28 mouse cellular contexts compared by ENCODE assay signal in the genomic region with DNA sequence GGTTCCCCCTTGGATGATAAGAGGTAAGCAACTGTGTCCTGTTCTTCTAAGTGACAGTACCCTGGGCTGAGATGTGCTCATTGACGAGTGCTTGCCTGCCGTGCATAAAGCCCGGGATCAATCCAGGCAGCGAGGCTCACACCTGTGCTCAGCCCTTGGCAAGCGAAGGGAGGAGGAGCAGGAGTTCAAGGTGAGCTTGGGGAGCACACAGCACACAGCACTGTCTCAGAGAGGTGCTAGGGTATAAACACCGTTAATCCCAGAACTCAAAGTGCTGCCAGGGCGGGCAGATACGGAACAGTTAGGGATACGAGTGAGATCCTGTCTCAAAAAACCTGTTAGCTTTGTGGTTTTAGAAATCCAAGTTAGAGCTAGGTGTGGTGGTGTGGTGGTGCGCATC. TPM values are rescaled to one million over a fixed set of nuclear protein-coding genes. Genes with fewer than 3 reads are reported as not detected.
DNase-seq lines count a peak whose midpoint lies in the region; ATAC-seq and TF ChIP-seq lines count a peak whose summit lies in the region.
"Had no signal": no experiment of that assay in that cellular context is flagged by ENCODE, and none has a peak within 500 bp of the region (broad histone marks: within the 10 kb centered on the region; RNA-seq: fewer than 3 reads in every experiment).

No protein-coding gene starts in this region.

- no peaks in the 10 kb centered on the region for H3K9me3 ChIP-seq in forebrain, embryonic 10.5 days
- H3K9me3 ChIP-seq in forebrain, embryonic 11.5 days (ENCODE audit: control insufficient read depth, low read length): no peaks in the 10 kb centered on the region
- H3K9me3 ChIP-seq in hindbrain, embryonic 16.5 days (ENCODE audit: control insufficient read depth, low read length): no peaks in the 10 kb centered on the region
- H3K9me3 ChIP-seq in hindbrain, embryonic 11.5 days (ENCODE audit: control insufficient read depth, low read length): no peaks in the 10 kb centered on the region
- no peaks in the 10 kb centered on the region for H3K9me3 ChIP-seq in midbrain, postnatal 0 days (ENCODE audit: low read length)
- no peaks in the 10 kb centered on the region for H3K9me3 ChIP-seq in midbrain, embryonic 10.5 days (replicated peaks)
- H3K9me3 ChIP-seq: liver, embryonic 15.5 days; stomach, embryonic 15.5 days had no signal

- H3K36me3 ChIP-seq in forebrain, embryonic 10.5 days (replicated peaks): peaks cover 23% of the 10 kb centered on the region
- no peaks in the 10 kb centered on the region for H3K36me3 ChIP-seq in forebrain, embryonic 11.5 days (ENCODE audit: control insufficient read depth, insufficient read depth, low read length)
- H3K36me3 ChIP-seq in hindbrain, embryonic 16.5 days (ENCODE audit: control insufficient read depth, insufficient read depth, low read length): no peaks in the 10 kb centered on the region
- no peaks in the 10 kb centered on the region for H3K36me3 ChIP-seq in hindbrain, embryonic 11.5 days (ENCODE audit: control insufficient read depth, insufficient read depth, low read length)
- no peaks in the 10 kb centered on the region for H3K36me3 ChIP-seq in midbrain, postnatal 0 days (ENCODE audit: insufficient read depth, low read length)
- H3K36me3 ChIP-seq in midbrain, embryonic 10.5 days: peaks cover 22% of the 10 kb centered on the region
- H3K36me3 ChIP-seq: stomach, embryonic 15.5 days had no signal

- no peak overlapping the region; the same call in 1 of the 2 replicates for H3K9ac ChIP-seq in forebrain, embryonic 11.5 days (ENCODE audit: low read length)
- no peak overlapping the region for H3K9ac ChIP-seq in hindbrain, embryonic 16.5 days (ENCODE audit: low read depth, low read length)
- H3K9ac ChIP-seq in hindbrain, embryonic 11.5 days (ENCODE audit: low read depth, low read length): no peak overlapping the region
- H3K9ac ChIP-seq in midbrain, postnatal 0 days (replicated peaks; ENCODE audit: low read length, poor library complexity, severe bottlenecking): no peak overlapping the region
- H3K9ac ChIP-seq: liver, embryonic 15.5 days; stomach, embryonic 15.5 days had no signal

- H3K27me3 ChIP-seq in forebrain, embryonic 10.5 days (ENCODE audit: poor library complexity, severe bottlenecking): no peaks in the 10 kb centered on the region
- H3K27me3 ChIP-seq in forebrain, embryonic 11.5 days (ENCODE audit: control insufficient read depth, insufficient read depth, low read length): no peaks in the 10 kb centered on the region
- no peaks in the 10 kb centered on the region for H3K27me3 ChIP-seq in hindbrain, embryonic 16.5 days (replicated peaks; ENCODE audit: control insufficient read depth, insufficient read depth, low read length)
- no peaks in the 10 kb centered on the region for H3K27me3 ChIP-seq in hindbrain, embryonic 11.5 days (ENCODE audit: control insufficient read depth, insufficient read depth, low read length)
- no peaks in the 10 kb centered on the region for H3K27me3 ChIP-seq in midbrain, postnatal 0 days (ENCODE audit: insufficient read depth, low read length)
- H3K27me3 ChIP-seq in midbrain, embryonic 10.5 days (ENCODE audit: low read depth, poor library complexity, severe bottlenecking): no peaks in the 10 kb centered on the region
- H3K27me3 ChIP-seq: liver, embryonic 15.5 days; Patski; stomach, embryonic 15.5 days had no signal

- 0 out of 2 replicates have a peak overlapping the region, but pooled peaks have one; percentile 82 for H3K27ac ChIP-seq in forebrain, embryonic 10.5 days
- H3K27ac ChIP-seq in forebrain, embryonic 11.5 days (ENCODE audit: low read depth, low read length): no peak overlapping the region
- peak overlapping the region; percentile 55; the same call in 1 of the 2 replicates for H3K27ac ChIP-seq in hindbrain, embryonic 16.5 days (ENCODE audit: low read depth, low read length)
- H3K27ac ChIP-seq in hindbrain, embryonic 11.5 days (ENCODE audit: low read depth, low read length): no peak overlapping the region
- H3K27ac ChIP-seq in midbrain, postnatal 0 days (ENCODE audit: low read depth, low read length): 0 out of 2 replicates have a peak overlapping the region, but pooled peaks have one; percentile 12
- no peak overlapping the region for H3K27ac ChIP-seq in midbrain, embryonic 10.5 days (replicated peaks)
- H3K27ac ChIP-seq: kidney, postnatal 0 days; liver, embryonic 15.5 days; stomach, embryonic 15.5 days had no signal

- no peak overlapping the region for H3K4me3 ChIP-seq in forebrain, embryonic 10.5 days
- no peak overlapping the region for H3K4me3 ChIP-seq in forebrain, embryonic 11.5 days (ENCODE audit: low read depth, low read length)
- no peak overlapping the region for H3K4me3 ChIP-seq in hindbrain, embryonic 16.5 days (ENCODE audit: low read length)
- H3K4me3 ChIP-seq in hindbrain, embryonic 11.5 days (ENCODE audit: low read depth, low read length): no peak overlapping the region
- H3K4me3 ChIP-seq in midbrain, postnatal 0 days (ENCODE audit: low read depth, low read length): no peak overlapping the region
- no peak overlapping the region for H3K4me3 ChIP-seq in midbrain, embryonic 10.5 days
- H3K4me3 ChIP-seq: erythroblast, embryonic 14.5 days; liver, embryonic 15.5 days; myocyte; stomach, embryonic 15.5 days had no signal

- H3K4me1 ChIP-seq in forebrain, embryonic 10.5 days: peaks cover 78% of the 10 kb centered on the region
- H3K4me1 ChIP-seq in forebrain, embryonic 11.5 days (replicated peaks; ENCODE audit: control insufficient read depth, insufficient read depth, low read length): peaks cover 36% of the 10 kb centered on the region
- H3K4me1 ChIP-seq in hindbrain, embryonic 16.5 days (ENCODE audit: control insufficient read depth, insufficient read depth, low read depth, low read length): peaks cover 45% of the 10 kb centered on the region
- peaks cover 10% of the 10 kb centered on the region for H3K4me1 ChIP-seq in hindbrain, embryonic 11.5 days (replicated peaks; ENCODE audit: control insufficient read depth, insufficient read depth, low read length)
- peaks cover 19% of the 10 kb centered on the region; the same call in 1 of the 2 replicates for H3K4me1 ChIP-seq in midbrain, postnatal 0 days (ENCODE audit: insufficient read depth, low read length)
- peaks cover 73% of the 10 kb centered on the region for H3K4me1 ChIP-seq in midbrain, embryonic 10.5 days

- no peak for TF ChIP-seq CTCF in midbrain, postnatal 0 days (IDR thresholded peaks at IDR 0.05)

- H3K4me2 ChIP-seq in forebrain, embryonic 11.5 days (ENCODE audit: low read depth, low read length, severe bottlenecking): no peak overlapping the region
- no peak overlapping the region for H3K4me2 ChIP-seq in hindbrain, embryonic 16.5 days (ENCODE audit: low read length)
- no peak overlapping the region for H3K4me2 ChIP-seq in hindbrain, embryonic 11.5 days (replicated peaks; ENCODE audit: low read depth, low read length)
- no peak overlapping the region for H3K4me2 ChIP-seq in midbrain, postnatal 0 days (ENCODE audit: low read depth, low read length, poor library complexity, severe bottlenecking)
- H3K4me2 ChIP-seq: heart, embryonic 11.5 days; liver, embryonic 15.5 days; stomach, embryonic 15.5 days had no signal

- WGBS in forebrain, embryonic 10.5 days: 87% methylated on average over 10 of the region's 10 CpGs
- 91% methylated on average over 10 of the region's 10 CpGs for WGBS in forebrain, embryonic 11.5 days
- WGBS in hindbrain, embryonic 16.5 days: 79% methylated on average over 10 of the region's 10 CpGs
- WGBS in hindbrain, embryonic 11.5 days: 92% methylated on average over 10 of the region's 10 CpGs
- 79% methylated on average over 10 of the region's 10 CpGs for WGBS in midbrain, postnatal 0 days
- WGBS in midbrain, embryonic 10.5 days: 85% methylated on average over 10 of the region's 10 CpGs

- ATAC-seq in forebrain, embryonic 11.5 days (replicated peaks; ENCODE audit: low FRiP score): no peak
- no peak for ATAC-seq in hindbrain, embryonic 16.5 days
- ATAC-seq in hindbrain, embryonic 11.5 days (ENCODE audit: low FRiP score): no peak
- no peak for ATAC-seq in midbrain, postnatal 0 days (ENCODE audit: low FRiP score)
- ATAC-seq: intestine, embryonic 16.5 days; midbrain, embryonic 16.5 days; Patski had no signal

- no peak for DNase-seq in forebrain, embryonic 10.5 days (ENCODE audit: extremely low spot score, low spot score)
- no peak for DNase-seq in forebrain, embryonic 11.5 days (ENCODE audit: low spot score)
- no peak for DNase-seq in hindbrain, embryonic 11.5 days (ENCODE audit: low spot score)
- no peak for DNase-seq in midbrain, postnatal 0 days (ENCODE audit: low spot score)
- DNase-seq in midbrain, embryonic 10.5 days (ENCODE audit: low spot score): no peak
- DNase-seq in kidney, postnatal 25 days: no peak
- DNase-seq: adrenal gland, postnatal 10 days; cerebellum, adult 18-20 months; cerebellum, postnatal 14 days; gastrocnemius, postnatal 25 days; heart, adult 11 months; heart, postnatal 36 days; kidney, adult 8-10 months; layer of hippocampus, postnatal 36 days; left cerebral cortex, postnatal 4 days; lung, postnatal 36 days; retina, postnatal 1 day; right cerebral cortex, postnatal 14 days had no signal

RNA-seq across cellular contexts. Expression of a gene that starts 3.2 kb away (rescaled TPM):
- polyA plus RNA-seq in forebrain, embryonic 10.5 days (2016; fragmentation: Nextera tagmentation; extraction: Ambion mirVana): 24.2 and 25.2 TPM in 2 replicates
- polyA plus RNA-seq in forebrain, embryonic 11.5 days (2014; fragmentation: Nextera tagmentation; extraction: Ambion mirVana): 22.5 and 25.8 TPM in 2 replicates
- 30.8 and 33.0 TPM in 2 replicates for polyA plus RNA-seq in hindbrain, embryonic 16.5 days (2015; fragmentation: Nextera tagmentation; extraction: Ambion mirVana)
- 17.0 and 20.1 TPM in 2 replicates for polyA plus RNA-seq in hindbrain, embryonic 11.5 days (2014; fragmentation: Nextera tagmentation; extraction: Ambion mirVana)
- 34.2 and 35.3 TPM in 2 replicates for total RNA-seq in midbrain, postnatal 0 days (2014; rRNA removed)
- polyA plus RNA-seq in midbrain, postnatal 0 days (2015; fragmentation: Nextera tagmentation; extraction: Ambion mirVana): 12.6 and 13.9 TPM in 2 replicates
- 23.7 and 25.0 TPM in 2 replicates for polyA plus RNA-seq in midbrain, embryonic 10.5 days (2016; fragmentation: Nextera tagmentation; extraction: Ambion mirVana)

Comparison
In these comparisons a context has a peak if more than half of its experiments do, and no peak if none do; other contexts are left out.
1. H3K27ac ChIP-seq: peak in forebrain, embryonic 10.5 days (single experiment), hindbrain, embryonic 16.5 days (single experiment) and midbrain, postnatal 0 days (single experiment); none in forebrain, embryonic 11.5 days (single experiment), hindbrain, embryonic 11.5 days (single experiment) and midbrain, embryonic 10.5 days (single experiment).